Mouse (Mus musculus) forebrain, embryonic 16.5 days (tissue): ENCODE results near the gene Otub1. TPM values are rescaled to one million over a fixed set of nuclear protein-coding genes. Genes with fewer than 3 reads are reported as not detected.

Experiments used
- ATAC-seq: fragments of 200-750 bp; cut with Nextera tagmentation; 2 replicates; pipeline ENCODE4 v1.8.0; 2017; ENCODE audit warnings: mild to moderate bottlenecking, moderate library complexity
- H3K27ac ChIP-seq: fragments of 300-500 bp; sonication (generic); 2 replicates; pipeline ENCODE4 v1.5.1; 2014; ENCODE audit warnings: low read length, control low read depth
- H3K27me3 ChIP-seq: fragments of 300-500 bp; sonication (generic); replicated peaks from 2 replicates; pipeline ENCODE4 v1.6.1; 2014; ENCODE audit warnings: low read length; ENCODE audit not compliant: control insufficient read depth, insufficient read depth
- H3K36me3 ChIP-seq: fragments of 300-500 bp; sonication (generic); 2 replicates; pipeline ENCODE4 v1.6.1; 2014; ENCODE audit not compliant: control insufficient read depth, insufficient read depth
- H3K4me1 ChIP-seq: fragments of 300-500 bp; sonication (generic); replicated peaks from 2 replicates; pipeline ENCODE4 v1.6.1; 2014; ENCODE audit warnings: low read length; ENCODE audit not compliant: control insufficient read depth, insufficient read depth
- H3K4me2 ChIP-seq: fragments of 300-500 bp; sonication (generic); 2 replicates; pipeline ENCODE4 v1.6.1; 2014; ENCODE audit warnings: mild to moderate bottlenecking, low read length, control low read depth
- H3K4me3 ChIP-seq: fragments of 300-500 bp; sonication (generic); replicated peaks from 2 replicates; pipeline ENCODE4 v1.5.1; 2014; ENCODE audit warnings: mild to moderate bottlenecking, low read length, control low read depth
- H3K9ac ChIP-seq: fragments of 300-500 bp; sonication (generic); replicated peaks from 2 replicates; pipeline ENCODE4 v1.6.1; 2014; ENCODE audit warnings: low read depth, low read length, control low read depth
- H3K9me3 ChIP-seq: fragments of 300-500 bp; sonication (generic); 2 replicates; pipeline ENCODE4 v1.6.1; 2016; ENCODE audit warnings: low read length; ENCODE audit not compliant: control insufficient read depth
- WGBS: fragments of 180-500 bp; shearing (Covaris S2); extraction: QIAGEN DNeasy Blood & Tissue Kit; methylation state at CpG from one replicate; pipeline ENCODE4 v1.1.7; 2014; 5-methylcytosine and 5-hydroxymethylcytosine counted together
- polyA plus RNA-seq: library from polyadenylated mRNA; unstranded; fragments of >200 nt; fragmentation: Nextera tagmentation; extraction: Ambion mirVana; gene quantifications from 2 replicates; pipeline ENCODE4 v1.2.1, GENCODE M21; 2015

The Otub1 gene
- polyA plus RNA-seq, 1 experiment from 2014 or later, result 235 TPM

DNA sequence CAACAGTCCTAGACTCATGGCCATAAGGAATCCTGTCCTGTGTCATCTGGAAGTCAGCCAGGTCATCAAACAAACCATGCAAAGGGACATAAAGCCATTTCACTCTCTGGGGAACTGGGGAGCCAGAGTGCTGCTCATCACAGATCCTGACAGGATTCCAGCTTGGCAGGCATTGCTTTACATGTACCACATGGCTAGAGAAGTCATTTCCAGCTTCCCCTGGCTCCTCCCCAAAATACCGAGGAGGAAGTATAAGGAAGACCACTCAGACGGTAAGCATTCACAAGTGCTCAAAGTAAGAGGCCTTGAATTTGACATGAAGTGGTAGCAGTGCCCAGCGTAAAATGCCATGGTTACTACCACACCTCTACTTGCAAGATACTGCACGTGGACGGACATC, 8.4 kb upstream of the Otub1 start:
- ATAC-seq, result no peak
- no peaks in the 10 kb centered on the region for H3K9me3 ChIP-seq
- H3K27me3 ChIP-seq, result no peaks in the 10 kb centered on the region
- peaks cover 28% of the 10 kb centered on the region for H3K4me1 ChIP-seq
- no peak overlapping the region for H3K4me3 ChIP-seq
- no peak overlapping the region for H3K4me2 ChIP-seq
- WGBS, result 70% methylated on average over 5 of the region's 5 CpGs
- no peak overlapping the region for H3K9ac ChIP-seq
- H3K36me3 ChIP-seq, result peaks cover 7% of the 10 kb centered on the region; the same call in 1 of the 2 replicates
- H3K27ac ChIP-seq, result no peak overlapping the region

DNA sequence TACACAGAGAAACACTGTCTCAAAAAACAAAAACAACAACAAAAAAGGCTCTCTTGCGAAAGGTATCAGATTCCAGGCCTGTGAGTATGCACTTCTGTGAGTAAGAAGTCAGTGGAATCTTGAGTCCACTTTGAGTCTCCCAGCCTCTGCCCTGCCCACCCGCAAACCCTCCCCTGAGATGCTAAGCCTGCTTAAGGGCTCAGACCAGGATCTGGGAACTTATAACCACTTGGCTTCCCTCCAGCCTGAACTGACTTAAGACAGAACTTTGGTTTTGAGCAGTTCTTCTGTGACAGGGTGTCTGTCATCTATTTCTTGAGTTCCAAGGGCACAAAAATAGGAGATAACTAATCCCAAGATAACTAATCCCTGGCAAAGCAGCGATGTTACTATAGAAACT, 6.9 kb upstream of the Otub1 start:
- Histone ChIP-seq H3K4me3 (no peak overlapping the region), H3K9ac (no peak overlapping the region), H3K36me3 (peaks cover 7% of the 10 kb centered on the region; the same call in 1 of the 2 replicates), H3K27ac (no peak overlapping the region), H3K9me3 (no peaks in the 10 kb centered on the region), H3K4me1 (peaks cover 26% of the 10 kb centered on the region), H3K27me3 (no peaks in the 10 kb centered on the region), H3K4me2 (no peak overlapping the region)
- ATAC-seq, result no peak
- 93% methylated on average over 3 of the region's 3 CpGs for WGBS

DNA sequence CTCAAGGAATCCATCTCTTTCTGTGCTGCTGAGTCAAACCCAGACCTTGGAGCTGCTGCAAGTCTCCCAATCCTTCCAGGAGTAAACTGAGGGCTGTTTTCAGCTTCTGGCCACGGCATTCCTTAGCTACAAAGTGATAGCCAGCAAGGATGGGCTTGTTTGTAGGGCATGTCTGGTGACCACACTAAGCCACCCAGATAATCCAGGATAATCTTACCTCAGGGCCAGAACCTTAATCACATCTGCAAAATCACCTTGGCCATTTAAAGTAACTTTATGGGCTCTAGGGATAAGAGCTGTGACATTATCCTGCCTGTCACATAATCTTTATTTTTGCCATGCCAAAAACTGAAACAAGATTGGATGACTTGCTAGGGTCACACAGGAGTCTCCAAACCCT, 6.1 kb upstream of the Otub1 start:
- H3K36me3 ChIP-seq, result peaks cover 7% of the 10 kb centered on the region; the same call in 1 of the 2 replicates
- no peaks in the 10 kb centered on the region for H3K27me3 ChIP-seq
- WGBS, result 90% methylated on average over 1 of the region's 1 CpGs
- no peaks in the 10 kb centered on the region for H3K9me3 ChIP-seq
- H3K9ac ChIP-seq, result no peak overlapping the region
- H3K27ac ChIP-seq, result no peak overlapping the region
- H3K4me2 ChIP-seq, result no peak overlapping the region
- H3K4me1 ChIP-seq, result peaks cover 24% of the 10 kb centered on the region
- ATAC-seq, result no peak
- no peak overlapping the region for H3K4me3 ChIP-seq

DNA sequence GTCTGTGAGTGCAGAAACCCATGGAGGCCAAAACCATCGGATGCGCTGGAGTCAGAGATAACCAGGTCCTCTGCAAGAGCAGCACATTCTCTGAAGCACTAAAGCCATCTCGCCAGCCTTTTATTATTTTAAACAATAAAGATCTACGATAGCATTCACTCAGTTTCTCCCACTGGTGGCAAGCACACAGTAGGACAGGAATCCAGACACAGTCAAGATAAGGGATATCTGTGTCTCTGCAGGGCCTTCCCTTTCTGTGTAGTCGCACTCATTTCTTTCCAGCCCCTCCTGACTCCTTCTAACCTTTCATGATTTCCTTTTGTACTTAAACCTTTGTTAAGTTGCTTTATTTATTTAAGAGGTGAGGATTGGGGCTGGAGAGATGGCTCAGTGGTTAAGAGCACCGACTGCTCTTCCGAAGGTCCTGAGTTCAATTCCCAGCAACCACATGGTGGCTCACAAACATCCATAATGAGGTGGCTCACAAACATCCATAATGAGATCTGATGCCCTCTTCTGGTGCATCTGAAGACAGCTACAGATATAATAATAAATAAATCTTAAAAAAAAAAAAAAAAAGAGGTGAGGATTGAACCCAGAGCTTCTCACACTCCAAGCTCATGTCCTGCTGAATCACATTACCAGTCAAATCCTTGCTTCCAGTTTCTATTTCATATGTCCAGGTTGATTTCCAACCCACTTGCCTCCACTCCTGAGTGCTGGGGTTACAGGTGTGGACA, 4.0 kb upstream of the Otub1 start:
- H3K4me1 ChIP-seq, result peaks cover 21% of the 10 kb centered on the region
- WGBS, result 89% methylated on average over 7 of the region's 7 CpGs
- H3K4me2 ChIP-seq, result no peak overlapping the region
- no peak overlapping the region for H3K27ac ChIP-seq
- no peak overlapping the region for H3K9ac ChIP-seq
- H3K9me3 ChIP-seq, result no peaks in the 10 kb centered on the region
- peaks cover 7% of the 10 kb centered on the region; the same call in 1 of the 2 replicates for H3K36me3 ChIP-seq
- no peak overlapping the region for H3K4me3 ChIP-seq
- no peaks in the 10 kb centered on the region for H3K27me3 ChIP-seq
- no peak for ATAC-seq

DNA sequence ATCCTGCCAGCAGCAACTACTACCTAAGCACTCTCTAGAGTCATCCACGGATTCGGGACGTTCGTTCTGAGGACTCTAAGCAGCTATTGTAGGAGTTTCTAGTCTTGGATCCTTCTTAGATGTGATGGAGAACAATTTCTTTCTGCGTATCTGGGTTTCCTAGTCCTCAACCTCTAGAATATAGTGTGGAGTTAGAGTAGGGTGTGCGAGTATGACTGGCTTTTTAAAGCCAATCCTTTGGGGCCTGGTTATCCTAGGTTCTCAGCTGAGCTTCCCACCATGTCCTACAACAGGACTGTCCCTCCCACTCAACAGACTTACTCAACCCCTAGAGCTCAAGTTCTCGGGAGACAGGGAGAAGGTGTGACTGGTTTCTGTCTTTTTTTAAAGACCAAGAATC, 790 bp downstream of the Otub1 start:
- H3K27ac ChIP-seq, result peak overlapping the region; percentile 90; the same call in 1 of the 2 replicates
- H3K36me3 ChIP-seq, result peaks cover 21% of the 10 kb centered on the region
- H3K4me2 ChIP-seq, result peak overlapping the region; percentile 94
- peak overlapping the region; percentile 91 for H3K4me3 ChIP-seq
- no peaks in the 10 kb centered on the region for H3K9me3 ChIP-seq
- H3K9ac ChIP-seq, result peak overlapping the region; percentile 77
- H3K27me3 ChIP-seq, result no peaks in the 10 kb centered on the region
- no peak for ATAC-seq
- peaks cover 26% of the 10 kb centered on the region for H3K4me1 ChIP-seq
- 29% methylated on average over 7 of the region's 7 CpGs for WGBS

DNA sequence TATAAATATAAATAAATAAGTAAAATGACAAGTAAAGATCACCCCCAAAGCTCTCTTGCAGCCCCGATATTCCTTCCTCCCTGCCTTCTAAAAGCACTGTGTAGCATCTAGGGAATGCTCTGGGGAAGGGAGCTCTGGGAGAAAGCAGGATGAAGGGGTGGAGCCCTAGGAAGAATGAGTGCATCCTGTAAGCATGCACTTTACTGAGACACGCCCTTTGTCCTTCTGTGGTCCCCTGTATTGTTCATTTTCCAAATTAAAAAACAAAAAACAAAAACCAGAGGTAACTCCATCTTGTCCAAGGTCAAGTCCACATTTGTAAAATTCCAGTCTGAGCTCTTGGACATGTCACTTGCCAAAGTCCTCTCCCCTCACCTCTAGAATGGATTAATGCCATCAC, 1.2 kb downstream of the Otub1 start:
- Histone ChIP-seq H3K36me3 (peaks cover 23% of the 10 kb centered on the region), H3K27ac (no peak overlapping the region)
- 73% methylated on average over 2 of the region's 2 CpGs for WGBS

DNA sequence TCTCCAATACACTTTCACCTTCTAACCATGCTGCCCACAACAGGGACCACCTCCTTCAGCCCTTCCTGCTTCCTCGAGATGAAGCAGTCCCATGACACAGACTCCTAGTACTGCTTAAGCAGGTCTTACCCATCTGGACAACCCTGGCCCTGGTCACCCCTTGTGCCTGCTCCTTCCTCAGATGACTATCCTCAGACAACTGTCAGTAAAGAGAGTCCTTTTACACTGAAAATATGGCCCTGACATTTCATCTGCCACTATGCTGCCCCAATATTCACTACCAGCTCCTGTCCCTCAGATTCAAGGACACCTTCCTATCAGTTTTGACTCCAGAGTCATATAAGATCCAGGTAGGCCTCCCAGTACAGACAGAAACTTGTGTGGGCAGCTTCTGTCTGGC, 5.7 kb downstream of the Otub1 start:
- Histone ChIP-seq H3K4me1 (peaks cover 23% of the 10 kb centered on the region), H3K9me3 (no peaks in the 10 kb centered on the region), H3K27ac (no peak overlapping the region), H3K27me3 (no peaks in the 10 kb centered on the region), H3K9ac (no peak overlapping the region), H3K36me3 (peaks cover 38% of the 10 kb centered on the region), H3K4me2 (no peak overlapping the region), H3K4me3 (no peak overlapping the region)
- 68% methylated on average over 1 of the region's 1 CpGs for WGBS
- no peak for ATAC-seq

More for the DNA sequence above, 1.2 kb downstream of the Otub1 start:
- peaks cover 26% of the 10 kb centered on the region for H3K4me1 ChIP-seq
- ATAC-seq, result no peak
- H3K9ac ChIP-seq, result peak overlapping the region; percentile 77
- no peaks in the 10 kb centered on the region for H3K9me3 ChIP-seq
- no peaks in the 10 kb centered on the region for H3K27me3 ChIP-seq
- peak overlapping the region; percentile 91 for H3K4me3 ChIP-seq
- peak overlapping the region; percentile 94 for H3K4me2 ChIP-seq

DNA sequence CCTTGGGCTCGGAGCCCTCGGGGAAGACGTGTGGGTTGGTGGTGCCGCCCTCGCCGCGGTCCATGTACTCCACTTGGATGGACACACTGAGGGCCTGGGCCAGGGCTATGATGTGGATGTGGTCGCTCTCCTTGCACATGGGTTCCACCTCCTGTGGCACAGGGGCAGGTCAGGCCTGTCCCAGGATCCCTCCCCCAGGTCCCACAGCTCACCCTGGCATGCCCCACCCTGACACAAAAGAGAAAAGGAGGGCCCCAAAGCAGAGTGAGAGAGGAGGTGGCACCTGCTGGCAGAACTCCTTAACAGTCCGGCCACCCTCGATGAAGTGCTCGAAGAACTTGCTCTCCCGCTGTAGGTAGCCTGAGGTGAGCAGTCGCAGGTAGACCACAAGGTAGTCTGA, 7.0 kb downstream of the Otub1 start:
- Histone ChIP-seq H3K4me1 (peaks cover 11% of the 10 kb centered on the region; the same call in 1 of the 2 replicates), H3K9me3 (no peaks in the 10 kb centered on the region), H3K27me3 (no peaks in the 10 kb centered on the region), H3K4me3 (no peak overlapping the region), H3K27ac (no peak overlapping the region), H3K36me3 (peaks cover 38% of the 10 kb centered on the region), H3K9ac (no peak overlapping the region), H3K4me2 (no peak overlapping the region)
- WGBS, result 92% methylated on average over 13 of the region's 13 CpGs
- ATAC-seq, result no peak

DNA sequence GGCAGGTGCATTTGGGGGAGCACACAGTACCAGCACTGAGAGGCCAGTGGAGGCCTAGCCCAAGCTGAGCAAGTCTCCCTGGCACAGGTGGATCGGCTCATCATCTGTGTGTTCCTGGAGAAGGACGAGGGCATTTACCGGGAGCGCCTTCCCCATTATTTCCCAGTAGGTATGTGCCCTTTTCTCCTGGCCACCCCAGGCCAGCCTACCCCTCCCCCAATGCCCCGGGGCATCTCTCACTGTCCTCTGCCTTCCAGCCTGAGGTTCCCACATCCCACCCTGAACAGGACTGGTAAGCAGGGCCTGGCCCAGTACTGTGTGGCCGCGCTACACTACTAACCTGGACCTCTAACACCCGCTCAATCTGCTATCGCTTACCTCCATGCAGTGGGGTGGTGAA, 8.7 kb downstream of the Otub1 start:
- H3K9ac ChIP-seq, result no peak overlapping the region
- no peak for ATAC-seq
- no peaks in the 10 kb centered on the region for H3K9me3 ChIP-seq
- 82% methylated on average over 9 of the region's 9 CpGs for WGBS
- no peak overlapping the region for H3K27ac ChIP-seq
- no peak overlapping the region for H3K4me2 ChIP-seq
- H3K36me3 ChIP-seq, result peaks cover 27% of the 10 kb centered on the region
- H3K27me3 ChIP-seq, result no peaks in the 10 kb centered on the region
- H3K4me1 ChIP-seq, result peaks cover 12% of the 10 kb centered on the region
- no peak overlapping the region for H3K4me3 ChIP-seq
